9 mouse cellular contexts compared by ENCODE assay signal in genomic region chr6:108827336-108827920, GRCm38 (mm10). TPM values are rescaled to one million over a fixed set of nuclear protein-coding genes. Genes with fewer than 3 reads are reported as not detected.
DNase-seq lines count a peak whose midpoint lies in the region; ATAC-seq and TF ChIP-seq lines count a peak whose summit lies in the region.
"Had no signal": no experiment of that assay in that cellular context is flagged by ENCODE, and none has a peak within 500 bp of the region (broad histone marks: within the 10 kb centered on the region; RNA-seq: fewer than 3 reads in every experiment).

No protein-coding gene starts in this region.

- peak overlapping the region; percentile 99; the same call in 1 of the 2 replicates for H3K4me3 ChIP-seq in testis, adult 2 months (ENCODE audit: control insufficient read depth, low read depth, low read length)
- peak overlapping the region; percentile 92 for H3K4me3 ChIP-seq in liver, embryonic 13.5 days (replicated peaks)

- no peaks in the 10 kb centered on the region for H3K36me3 ChIP-seq in testis, adult 2 months (ENCODE audit: control insufficient read depth, insufficient read depth, low read length)
- H3K36me3 ChIP-seq in liver, embryonic 13.5 days, result peaks cover 17% of the 10 kb centered on the region

- peak; percentile 17 for DNase-seq in embryo, embryonic 10.5 days (ENCODE audit: low spot score)
- DNase-seq in embryo, embryonic 9.5 days (ENCODE audit: extremely low spot score), result no peak
- no peak for DNase-seq in testis, postnatal 14 days (ENCODE audit: low spot score)
- no peak for DNase-seq in liver, embryonic 13.5 days
- DNase-seq in frontal cortex, adult 2 months (ENCODE audit: extremely low spot score in 1 of 2, low spot score in 1 of 2), result no peak
- no peak for DNase-seq in left cerebral cortex, adult 11 months (ENCODE audit: low spot score)
- no peak for DNase-seq in layer of hippocampus, postnatal 36 days
- DNase-seq: cerebellum, adult 9-10 months had no signal

- WGBS in liver, embryonic 13.5 days (ENCODE audit: insufficient replicate concordance), result 26% methylated on average over 5 of the region's 5 CpGs

- H3K9ac ChIP-seq in liver, embryonic 13.5 days, result peak overlapping the region; percentile 56

- TF ChIP-seq POLR2A in testis, adult 2 months (IDR thresholded peaks at IDR 0.05; ENCODE audit: control insufficient read depth, low read depth, low read length), result no peak

- peak overlapping the region; percentile 99 for H3K4me2 ChIP-seq in liver, embryonic 13.5 days

- no peak for TF ChIP-seq CTCF in testis, adult 2 months (IDR thresholded peaks at IDR 0.05; ENCODE audit: control insufficient read depth, insufficient read depth, insufficient replicate concordance, low read depth, low read length)

- no peaks in the 10 kb centered on the region for H3K9me3 ChIP-seq in liver, embryonic 13.5 days (replicated peaks)

- no peak for ATAC-seq in liver, embryonic 13.5 days (ENCODE audit: low read depth)

- H3K27me3 ChIP-seq in testis, adult 2 months (ENCODE audit: control insufficient read depth, insufficient read depth, low read length), result no peaks in the 10 kb centered on the region
- no peaks in the 10 kb centered on the region for H3K27me3 ChIP-seq in liver, embryonic 13.5 days

- peaks cover 8% of the 10 kb centered on the region for H3K4me1 ChIP-seq in testis, adult 2 months (ENCODE audit: control insufficient read depth, insufficient read depth, low read length)
- peaks cover 51% of the 10 kb centered on the region for H3K4me1 ChIP-seq in liver, embryonic 13.5 days (replicated peaks)

- no peak overlapping the region for H3K27ac ChIP-seq in testis, adult 2 months (ENCODE audit: control insufficient read depth, insufficient read depth, low read depth, low read length)
- no peak overlapping the region for H3K27ac ChIP-seq in liver, embryonic 13.5 days

RNA-seq across cellular contexts. Expression of gene Edem1, which starts 1.0 kb away (rescaled TPM):
- 5.6 and 7.4 TPM in 2 replicates for polyA plus RNA-seq in testis, adult 2 months (2012; rRNA removed)
- 13.5 and 20.8 TPM in 2 replicates for polyA plus RNA-seq in liver, embryonic 13.5 days (2015; fragmentation: Nextera tagmentation; extraction: Ambion mirVana)
- polyA plus RNA-seq in frontal cortex, adult 2 months (2012; rRNA removed), result 11.6 TPM in 2 replicates
- 10 to 100 TPM; 16.9 to 18.6 TPM for total RNA-seq in layer of hippocampus, postnatal 36 days (2021)

RNA-seq across cellular contexts. Expression of gene Arl8b, which starts 44.5 kb away (rescaled TPM):
- 26.0 and 37.0 TPM in 2 replicates for polyA plus RNA-seq in testis, adult 2 months (2012; rRNA removed)
- polyA plus RNA-seq in liver, embryonic 13.5 days (2015; fragmentation: Nextera tagmentation; extraction: Ambion mirVana), result 38.0 and 57.2 TPM in 2 replicates
- polyA plus RNA-seq in frontal cortex, adult 2 months (2012; rRNA removed), result 78.8 and 80.1 TPM in 2 replicates
- total RNA-seq in layer of hippocampus, postnatal 36 days (2021), result 100 to 1,000 TPM; 215 to 216 TPM
